Mouse (Mus musculus) stomach, embryonic 14.5 days (tissue): ENCODE measurements at regions not wholly inside any gene's neighbourhood (a gene's known extent, or its start where the extent isn't known, plus 50 kb on each side); places are given as distances from the start of the nearest gene placed in this dataset.

ENCODE experiments used
- ATAC-seq: fragments of 200-750 bp; cut with Nextera tagmentation; 2 replicates; pipeline ENCODE4 v1.8.0; 2017; ENCODE audit warnings: low read depth, moderate TSS enrichment; ENCODE audit not compliant: insufficient number of reproducible peaks, insufficient read depth, low FRiP score
- H3K27ac ChIP-seq: fragments of 300-500 bp; sonication (generic); 2 replicates; pipeline ENCODE4 v1.5.1; 2014; ENCODE audit warnings: mild to moderate bottlenecking, low read length, moderate library complexity, mixed read lengths
- H3K27me3 ChIP-seq: fragments of 300-500 bp; sonication (generic); 2 replicates; pipeline ENCODE4 v1.6.1; 2014; ENCODE audit warnings: low read length, control low read depth, mixed read lengths; ENCODE audit not compliant: control insufficient read depth, insufficient read depth
- H3K36me3 ChIP-seq: fragments of 300-500 bp; sonication (generic); 2 replicates; pipeline ENCODE4 v1.6.1; 2014; ENCODE audit warnings: mild to moderate bottlenecking, control low read depth, low read length, moderate library complexity, mixed read lengths; ENCODE audit not compliant: control insufficient read depth, insufficient read depth
- H3K4me1 ChIP-seq: fragments of 300-500 bp; sonication (generic); 2 replicates; pipeline ENCODE4 v1.6.1; 2014; ENCODE audit warnings: low read length, control low read depth, mixed read lengths; ENCODE audit not compliant: control insufficient read depth, insufficient read depth
- H3K4me2 ChIP-seq: fragments of 300-500 bp; sonication (generic); replicated peaks from 2 replicates; pipeline ENCODE4 v1.6.1; 2014; ENCODE audit warnings: low read depth, low read length, control low read depth
- H3K4me3 ChIP-seq: fragments of 300-500 bp; sonication (generic); 2 replicates; pipeline ENCODE4 v1.5.1; 2014; ENCODE audit warnings: low read depth, low read length, control low read depth
- H3K9ac ChIP-seq: fragments of 300-500 bp; sonication (generic); replicated peaks from 2 replicates; pipeline ENCODE4 v1.6.1; 2014; ENCODE audit warnings: low read depth, mild to moderate bottlenecking, control low read depth, low read length, moderate library complexity, mixed read lengths
- H3K9me3 ChIP-seq: fragments of 300-500 bp; sonication (generic); 2 replicates; pipeline ENCODE4 v1.6.1; 2016; ENCODE audit warnings: low read depth, low read length, control low read depth; ENCODE audit not compliant: control insufficient read depth
- WGBS: fragments of 180-500 bp; shearing (Covaris S2); extraction: QIAGEN DNeasy Blood & Tissue Kit; methylation state at CpG from one replicate; pipeline ENCODE4 v1.1.7; 2014; 5-methylcytosine and 5-hydroxymethylcytosine counted together

DNA sequence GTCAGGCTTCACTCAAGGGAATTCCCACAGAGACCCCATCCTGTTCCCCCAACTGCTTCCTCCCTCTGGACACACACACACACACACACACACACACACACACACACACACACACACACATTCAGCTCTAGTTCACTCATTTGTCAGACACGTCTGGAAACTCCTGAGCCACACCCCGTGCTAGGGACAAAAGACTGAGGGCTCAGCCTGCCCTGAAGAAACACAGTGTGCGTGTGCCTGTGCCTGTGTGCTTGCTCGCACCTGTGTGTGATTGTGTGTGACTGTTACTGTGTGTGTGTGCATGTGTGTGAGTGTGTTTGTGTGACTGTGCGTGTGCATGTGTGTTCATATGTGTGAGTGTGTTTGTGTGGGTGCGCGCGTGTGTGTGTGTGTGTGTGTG, 50.4 kb upstream of the Casz1 start:
- Histone ChIP-seq H3K9me3 (no peaks in the 10 kb centered on the region), H3K4me2 (no peak overlapping the region), H3K4me3 (no peak overlapping the region), H3K27ac (no peak overlapping the region), H3K27me3 (no peaks in the 10 kb centered on the region), H3K9ac (no peak overlapping the region), H3K36me3 (no peaks in the 10 kb centered on the region), H3K4me1 (peaks cover 5% of the 10 kb centered on the region; the same call in 1 of the 2 replicates)
- 0 out of 2 replicates have a peak, but pooled peaks have one; percentile 68 for ATAC-seq
- 70% methylated on average over 8 of the region's 8 CpGs for WGBS
